Mouse (Mus musculus): ENCODE results near the gene Sbds.

Sbds gene

GRCm38 (mm10) chr5:130200233-130201029 is 54.9 kb downstream of the Sbds start:
- no peak for DNase-seq (ENCODE audit: extremely low spot score)

GRCm38 (mm10) chr5:130197981-130198380 is 57.3 kb downstream of the Sbds start:
- no peak for DNase-seq (ENCODE audit: extremely low spot score)

- DNase-seq (ENCODE audit: extremely low spot score), result no peak
These were observed 57.9 kb downstream of the Sbds start for GRCm38 (mm10) chr5:130197454-130197853.

- no peak for DNase-seq (ENCODE audit: extremely low spot score)
These were observed 59.0 kb downstream of the Sbds start for GRCm38 (mm10) chr5:130196307-130196706.
